Mouse (Mus musculus) bone marrow macrophage, adult 2 months (primary cell): ENCODE results near the gene Tbc1d24.

Experiments
- CTCF ChIP-seq: IDR thresholded peaks from 2 replicates; pipeline ENCODE4 v1.5.1; 2012; ENCODE audit warnings: low read depth, mild to moderate bottlenecking, low read length, moderate library complexity
- POLR2A ChIP-seq: IDR thresholded peaks from 2 replicates; pipeline ENCODE4 v1.6.1; 2012; ENCODE audit warnings: mild to moderate bottlenecking, low read depth, low read length, borderline replicate concordance

GRCm38 (mm10) chr17:24169317-24170065, 35.9 kb downstream of the Tbc1d24 start, which contains the start of gene Atp6v0c:
- TF ChIP-seq POLR2A (no peak), CTCF (no peak)
